Mouse (Mus musculus): ENCODE measurements around the gene Olfr1314. TPM values are rescaled to one million over a fixed set of nuclear protein-coding genes. Genes with fewer than 3 reads are reported as not detected.

Olfr1314 gene
- not detected in 2 replicates for polyA plus RNA-seq (2015; fragmentation: Nextera tagmentation; extraction: Ambion mirVana)

DNA sequence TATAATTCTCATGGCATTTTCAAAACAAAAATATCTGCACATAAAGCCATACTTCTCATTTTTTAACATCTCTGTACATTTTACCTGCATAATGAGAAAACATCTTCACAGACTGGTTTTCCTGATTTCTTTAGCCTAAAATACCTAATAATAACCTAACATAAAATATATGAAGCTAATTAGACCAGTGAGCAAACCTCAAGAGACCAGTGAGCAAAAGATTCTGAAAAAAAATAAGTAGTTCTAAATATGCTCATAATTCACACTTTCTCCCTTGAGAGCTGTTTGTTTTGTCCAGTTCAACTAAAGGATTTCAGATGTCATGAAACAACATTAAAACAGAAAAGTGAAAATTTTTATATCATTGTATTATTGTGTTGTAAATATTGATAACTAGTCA is at the start of gene Olfr1314:
TSS of gene Olfr1314 (minus strand) at position 101 of the 400 bp plus-strand sequence.
- Histone ChIP-seq H3K9me3 (ENCODE audit: control insufficient read depth, low read length) (no peaks in the 10 kb centered on the region), H3K9ac (ENCODE audit: low read depth, low read length) (no peak within 1 kb of the TSS), H3K4me3 (ENCODE audit: low read length) (no peak within 1 kb of the TSS), H3K36me3 (ENCODE audit: control insufficient read depth, insufficient read depth, low read length) (no peaks in the 10 kb centered on the region), H3K27me3 (replicated peaks; ENCODE audit: control insufficient read depth, insufficient read depth, low read length) (no peaks in the 10 kb centered on the region), H3K4me1 (ENCODE audit: control insufficient read depth, insufficient read depth, low read depth, low read length) (no peaks in the 10 kb centered on the region), H3K4me2 (ENCODE audit: low read length) (no peak within 1 kb of the TSS), H3K27ac (ENCODE audit: low read depth, low read length) (no peak within 1 kb of the TSS)
- no peak for ATAC-seq

DNA sequence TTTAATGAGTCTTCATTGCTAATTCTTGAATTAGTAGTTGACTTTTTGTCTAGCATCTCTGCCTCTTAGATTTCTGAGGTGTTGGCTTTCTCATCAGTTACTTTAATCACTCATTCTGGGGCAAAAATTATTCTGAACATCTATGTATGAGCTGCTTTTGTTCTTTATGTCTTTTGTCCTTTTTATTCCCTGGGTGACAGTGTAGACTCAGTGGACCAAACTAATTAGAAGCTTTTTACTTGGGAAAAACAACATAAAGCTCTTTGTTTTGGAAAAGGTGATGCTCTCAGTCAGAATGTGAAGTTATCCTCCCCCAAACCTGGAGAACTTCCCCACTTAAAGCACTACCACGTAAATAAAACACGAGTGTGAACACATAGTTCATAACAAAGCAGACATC is 43.4 kb upstream of the Olfr1314 start, which contains the start of gene Olfr1317:
TSS of gene Olfr1317 (plus strand) at position 301 of the 400 bp plus-strand sequence.
- no peak for ATAC-seq
- WGBS: 66% methylated on average over 2 of the region's 2 CpGs
- H3K9me3 ChIP-seq (ENCODE audit: control insufficient read depth, low read length): no peaks in the 10 kb centered on the region

DNA sequence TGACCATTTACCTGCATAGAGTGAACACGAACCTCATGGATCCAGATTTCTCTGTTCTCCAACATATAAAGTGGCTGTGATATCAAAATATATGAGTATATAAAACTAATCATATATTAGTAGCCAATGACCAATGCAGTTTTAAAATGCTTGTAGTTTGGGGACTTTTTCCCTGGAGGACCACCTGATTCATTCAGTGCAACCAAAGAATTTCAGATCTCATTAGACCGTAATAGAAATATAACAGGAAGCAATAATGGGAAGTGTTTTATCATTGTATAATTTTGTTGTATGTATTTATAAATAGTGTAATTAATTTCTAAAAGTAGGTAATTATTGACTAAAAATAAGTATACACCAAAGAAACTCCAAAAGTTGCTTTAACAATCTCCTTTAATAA is 38.3 kb upstream of the Olfr1314 start, which contains the start of gene Olfr1316:
TSS of gene Olfr1316 (minus strand) at position 101 of the 400 bp plus-strand sequence.
- no peaks in the 10 kb centered on the region for H3K4me1 ChIP-seq (ENCODE audit: control insufficient read depth, insufficient read depth, low read depth, low read length)
- no peak for ATAC-seq
- H3K4me3 ChIP-seq (ENCODE audit: low read length): no peak within 1 kb of the TSS
- no peak within 1 kb of the TSS for H3K9ac ChIP-seq (ENCODE audit: low read depth, low read length)
- H3K36me3 ChIP-seq (ENCODE audit: control insufficient read depth, insufficient read depth, low read length): no peaks in the 10 kb centered on the region
- no peaks in the 10 kb centered on the region for H3K9me3 ChIP-seq (ENCODE audit: control insufficient read depth, low read length)
- no peaks in the 10 kb centered on the region for H3K27me3 ChIP-seq (replicated peaks; ENCODE audit: control insufficient read depth, insufficient read depth, low read length)
- H3K27ac ChIP-seq (ENCODE audit: low read depth, low read length): no peak within 1 kb of the TSS
- no peak within 1 kb of the TSS for H3K4me2 ChIP-seq (ENCODE audit: low read length)
- WGBS: 86% methylated on average over 2 of the region's 2 CpGs

More for the DNA sequence above, 43.4 kb upstream of the Olfr1314 start, which contains the start of gene Olfr1317:
- no peaks in the 10 kb centered on the region for H3K27me3 ChIP-seq (replicated peaks; ENCODE audit: control insufficient read depth, insufficient read depth, low read length)
- H3K36me3 ChIP-seq (ENCODE audit: control insufficient read depth, insufficient read depth, low read length): no peaks in the 10 kb centered on the region
- H3K4me3 ChIP-seq (ENCODE audit: low read length): no peak within 1 kb of the TSS
- H3K4me2 ChIP-seq (ENCODE audit: low read length): no peak within 1 kb of the TSS
- H3K4me1 ChIP-seq (ENCODE audit: control insufficient read depth, insufficient read depth, low read depth, low read length): no peaks in the 10 kb centered on the region
- H3K27ac ChIP-seq (ENCODE audit: low read depth, low read length): no peak within 1 kb of the TSS
- H3K9ac ChIP-seq (ENCODE audit: low read depth, low read length): no peak within 1 kb of the TSS

- ATAC-seq: no peak
- no peaks in the 10 kb centered on the region for H3K36me3 ChIP-seq (ENCODE audit: control insufficient read depth, insufficient read depth, low read length)
- no peak within 1 kb of the TSS for H3K4me3 ChIP-seq (ENCODE audit: low read length)
- no peak within 1 kb of the TSS for H3K4me2 ChIP-seq (ENCODE audit: low read length)
- H3K9ac ChIP-seq (ENCODE audit: low read depth, low read length): no peak within 1 kb of the TSS
- no peaks in the 10 kb centered on the region for H3K27me3 ChIP-seq (replicated peaks; ENCODE audit: control insufficient read depth, insufficient read depth, low read length)
- H3K9me3 ChIP-seq (ENCODE audit: control insufficient read depth, low read length): no peaks in the 10 kb centered on the region
- no peak within 1 kb of the TSS for H3K27ac ChIP-seq (ENCODE audit: low read depth, low read length)
- WGBS: 77% methylated on average over 1 of the region's 1 CpGs
- H3K4me1 ChIP-seq (ENCODE audit: control insufficient read depth, insufficient read depth, low read depth, low read length): no peaks in the 10 kb centered on the region
These were observed 18.8 kb upstream of the Olfr1314 start, which contains the start of gene Olfr1315-ps1 for GRCm38 (mm10) chr2:112115340-112115739. Gene Olfr1315-ps1 (minus strand): TSS chr2:112115440.

- no peak for ATAC-seq
- H3K9me3 ChIP-seq (ENCODE audit: control insufficient read depth, low read length): no peaks in the 10 kb centered on the region
- no peak within 1 kb of the TSS for H3K4me3 ChIP-seq (ENCODE audit: low read length)
- no peak within 1 kb of the TSS for H3K9ac ChIP-seq (ENCODE audit: low read depth, low read length)
- H3K27me3 ChIP-seq (replicated peaks; ENCODE audit: control insufficient read depth, insufficient read depth, low read length): no peaks in the 10 kb centered on the region
- no peak within 1 kb of the TSS for H3K4me2 ChIP-seq (ENCODE audit: low read length)
- H3K4me1 ChIP-seq (ENCODE audit: control insufficient read depth, insufficient read depth, low read depth, low read length): no peaks in the 10 kb centered on the region
- H3K27ac ChIP-seq (ENCODE audit: low read depth, low read length): no peak within 1 kb of the TSS
- no peaks in the 10 kb centered on the region for H3K36me3 ChIP-seq (ENCODE audit: control insufficient read depth, insufficient read depth, low read length)
These were observed 18.8 kb downstream of the Olfr1314 start, which contains the start of gene Olfr1313 for GRCm38 (mm10) chr2:112077743-112078142. Gene Olfr1313 (minus strand): TSS chr2:112077843.

- H3K4me3 ChIP-seq (ENCODE audit: low read length): no peak within 1 kb of the TSS
- no peaks in the 10 kb centered on the region for H3K36me3 ChIP-seq (ENCODE audit: control insufficient read depth, insufficient read depth, low read length)
- ATAC-seq: no peak
- no peak within 1 kb of the TSS for H3K4me2 ChIP-seq (ENCODE audit: low read length)
- no peaks in the 10 kb centered on the region for H3K27me3 ChIP-seq (replicated peaks; ENCODE audit: control insufficient read depth, insufficient read depth, low read length)
- no peak within 1 kb of the TSS for H3K9ac ChIP-seq (ENCODE audit: low read depth, low read length)
- H3K9me3 ChIP-seq (ENCODE audit: control insufficient read depth, low read length): no peaks in the 10 kb centered on the region
- WGBS: 30% methylated on average over 1 of the region's 1 CpGs
- no peaks in the 10 kb centered on the region for H3K4me1 ChIP-seq (ENCODE audit: control insufficient read depth, insufficient read depth, low read depth, low read length)
- no peak within 1 kb of the TSS for H3K27ac ChIP-seq (ENCODE audit: low read depth, low read length)
These were observed 46.4 kb downstream of the Olfr1314 start, which contains the start of gene Olfr1312 for GRCm38 (mm10) chr2:112050138-112050537. Gene Olfr1312 (minus strand): TSS chr2:112050238.

Other genes with a start within 250 kb of the Olfr1314 start
- gene Olfr1305, start 219.6 kb downstream of the Olfr1314 start, polyA plus RNA-seq (2015; fragmentation: Nextera tagmentation; extraction: Ambion mirVana): not detected in 2 replicates
- not detected in 2 replicates for gene Olfr1306, start 180.5 kb downstream of the Olfr1314 start, polyA plus RNA-seq (2015; fragmentation: Nextera tagmentation; extraction: Ambion mirVana)
- 0.01 TPM in 1 of 2 replicates, not detected in the other for gene Olfr1307, start 147.3 kb downstream of the Olfr1314 start, polyA plus RNA-seq (2015; fragmentation: Nextera tagmentation; extraction: Ambion mirVana)
- gene Olfr1308, start 131.8 kb downstream of the Olfr1314 start, polyA plus RNA-seq (2015; fragmentation: Nextera tagmentation; extraction: Ambion mirVana): not detected in 2 replicates
- not detected in 2 replicates for gene Olfr1309, start 106.5 kb downstream of the Olfr1314 start, polyA plus RNA-seq (2015; fragmentation: Nextera tagmentation; extraction: Ambion mirVana)
- gene Olfr1310, start 84.1 kb downstream of the Olfr1314 start, polyA plus RNA-seq (2015; fragmentation: Nextera tagmentation; extraction: Ambion mirVana): not detected in 2 replicates
- gene Olfr1311, start 72.4 kb downstream of the Olfr1314 start, polyA plus RNA-seq (2015; fragmentation: Nextera tagmentation; extraction: Ambion mirVana): not detected in 2 replicates
- gene Olfr1312, start 46.5 kb downstream of the Olfr1314 start, polyA plus RNA-seq (2015; fragmentation: Nextera tagmentation; extraction: Ambion mirVana): not detected in 2 replicates
- gene Olfr1313, start 18.9 kb downstream of the Olfr1314 start, polyA plus RNA-seq (2015; fragmentation: Nextera tagmentation; extraction: Ambion mirVana): not detected in 2 replicates
- not detected in 2 replicates for gene Olfr1315-ps1, start 18.7 kb upstream of the Olfr1314 start, polyA plus RNA-seq (2015; fragmentation: Nextera tagmentation; extraction: Ambion mirVana)
- not detected in 2 replicates for gene Olfr1316, start 38.2 kb upstream of the Olfr1314 start, polyA plus RNA-seq (2015; fragmentation: Nextera tagmentation; extraction: Ambion mirVana)
- gene Olfr1317, start 43.5 kb upstream of the Olfr1314 start, polyA plus RNA-seq (2015; fragmentation: Nextera tagmentation; extraction: Ambion mirVana): not detected in 2 replicates
- 0.04 and 0.10 TPM in 2 replicates for gene Olfr1318, start 57.4 kb upstream of the Olfr1314 start, polyA plus RNA-seq (2015; fragmentation: Nextera tagmentation; extraction: Ambion mirVana)
- gene Lpcat4, start 142.7 kb upstream of the Olfr1314 start, polyA plus RNA-seq (2015; fragmentation: Nextera tagmentation; extraction: Ambion mirVana): 28.5 and 32.4 TPM in 2 replicates
- gene Nutm1, start 162.5 kb upstream of the Olfr1314 start, polyA plus RNA-seq (2015; fragmentation: Nextera tagmentation; extraction: Ambion mirVana): 0.04 TPM in 1 of 2 replicates, not detected in the other
- 165 and 189 TPM in 2 replicates for gene Nop10, start 165.1 kb upstream of the Olfr1314 start, polyA plus RNA-seq (2015; fragmentation: Nextera tagmentation; extraction: Ambion mirVana)
- gene Slc12a6, start 169.0 kb upstream of the Olfr1314 start, polyA plus RNA-seq (2015; fragmentation: Nextera tagmentation; extraction: Ambion mirVana): 14.7 and 17.5 TPM in 2 replicates
- gene Gm21985, start 169.5 kb upstream of the Olfr1314 start, polyA plus RNA-seq (2015; fragmentation: Nextera tagmentation; extraction: Ambion mirVana): not detected in 2 replicates

Data from hindbrain, embryonic 16.5 days (tissue).